Mouse (Mus musculus) c-Kit-negative CD71-positive TER-119-positive erythroid progenitor cells, embryonic 14.5 days (primary cell): Measurements from ENCODE around the gene Frmd4a.
A peak's percentile ranks its signal among the peaks of the same experiment; 100 is the strongest.

Experiments used
- DNase-seq: peaks from one replicate; pipeline ENCODE4 v3.0.0-alpha.2; 2013; ENCODE audit warnings: low read depth, low spot score

Gene Frmd4a

GRCm38 (mm10) chr2:4487280-4487679, 469.8 kb downstream of the Frmd4a start:
- no peak for DNase-seq

GRCm38 (mm10) chr2:4490845-4491244, 473.3 kb downstream of the Frmd4a start:
- DNase-seq: no peak

- peak; percentile 13 for DNase-seq
Observed at GRCm38 (mm10) chr2:4492485-4493481, 475.3 kb downstream of the Frmd4a start.

- no peak for DNase-seq
Observed at GRCm38 (mm10) chr2:4494478-4494877, 477.0 kb downstream of the Frmd4a start.

- peak; percentile 67 for DNase-seq
Observed at GRCm38 (mm10) chr2:4499257-4499656, 481.7 kb downstream of the Frmd4a start.

GRCm38 (mm10) chr2:4499916-4500315, 482.4 kb downstream of the Frmd4a start:
- DNase-seq: no peak

- no peak for DNase-seq
Observed at GRCm38 (mm10) chr2:4501257-4502027, 483.9 kb downstream of the Frmd4a start.

GRCm38 (mm10) chr2:4504413-4504812, 486.9 kb downstream of the Frmd4a start:
- DNase-seq: no peak

GRCm38 (mm10) chr2:4505695-4506094, 488.2 kb downstream of the Frmd4a start:
- DNase-seq: no peak

GRCm38 (mm10) chr2:4506659-4507058, 489.1 kb downstream of the Frmd4a start:
- DNase-seq: no peak

GRCm38 (mm10) chr2:4507887-4508615, 490.5 kb downstream of the Frmd4a start:
- no peak for DNase-seq

GRCm38 (mm10) chr2:4508959-4509615, 491.6 kb downstream of the Frmd4a start:
- no peak for DNase-seq

GRCm38 (mm10) chr2:4509739-4510138, 492.2 kb downstream of the Frmd4a start:
- DNase-seq: no peak

GRCm38 (mm10) chr2:4510208-4511079, 492.9 kb downstream of the Frmd4a start:
- no peak for DNase-seq

GRCm38 (mm10) chr2:4511080-4511386, 493.5 kb downstream of the Frmd4a start:
- DNase-seq: no peak

GRCm38 (mm10) chr2:4512607-4513006, 495.1 kb downstream of the Frmd4a start:
- no peak for DNase-seq

- DNase-seq: no peak
Observed at GRCm38 (mm10) chr2:4515910-4516309, 498.4 kb downstream of the Frmd4a start.

GRCm38 (mm10) chr2:4516819-4517552, 499.5 kb downstream of the Frmd4a start:
- DNase-seq: no peak

GRCm38 (mm10) chr2:4517553-4518125, 500.1 kb downstream of the Frmd4a start:
- DNase-seq: no peak
